Mouse (Mus musculus) mouse embryonic stem cell (cell line): ENCODE results near the gene Slc38a10.

Experiments used
- in situ Hi-C, 2 experiments: fragments of 300-500 bp; cut with MboI; formaldehyde crosslinking; loops; 1 replicate in 1 of 2; 3 replicates in 1 of 2; pipeline ENCODE4 v1.14.3; 2019 to 2020; ENCODE audit warnings: low sequenced_read_pairs in 2 of 2, low pct_unique_long_range_greater_than_20kb in 1 of 2, mixed read lengths in 1 of 2; ENCODE audit not compliant: unreplicated experiment in 1 of 2

The Slc38a10 gene

GRCm38 (mm10) chr11:120182396-120183030, 31.4 kb upstream of the Slc38a10 start:
- in situ Hi-C loops, result no loop called here

DNA sequence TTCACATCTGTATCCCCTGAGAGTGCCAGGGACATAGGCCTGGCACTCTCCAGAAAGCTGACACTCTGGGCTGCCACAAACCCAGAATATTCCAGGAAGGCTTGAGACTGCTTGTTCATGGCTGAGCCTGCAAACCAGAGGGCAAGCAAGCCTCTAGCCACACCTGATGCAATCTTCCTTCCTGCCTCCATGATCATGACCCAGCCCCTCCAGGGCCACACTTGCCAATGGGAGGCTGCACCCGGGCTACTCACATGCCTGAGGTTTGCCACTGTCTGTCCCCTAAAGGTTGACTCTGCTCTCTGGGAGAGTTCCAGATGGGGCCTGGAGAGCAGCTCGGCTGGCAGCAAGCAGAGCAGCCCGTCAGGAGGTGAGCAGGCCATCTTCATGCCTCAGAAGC, 30.2 kb upstream of the Slc38a10 start:
- in situ Hi-C loops, result no loop called here

DNA sequence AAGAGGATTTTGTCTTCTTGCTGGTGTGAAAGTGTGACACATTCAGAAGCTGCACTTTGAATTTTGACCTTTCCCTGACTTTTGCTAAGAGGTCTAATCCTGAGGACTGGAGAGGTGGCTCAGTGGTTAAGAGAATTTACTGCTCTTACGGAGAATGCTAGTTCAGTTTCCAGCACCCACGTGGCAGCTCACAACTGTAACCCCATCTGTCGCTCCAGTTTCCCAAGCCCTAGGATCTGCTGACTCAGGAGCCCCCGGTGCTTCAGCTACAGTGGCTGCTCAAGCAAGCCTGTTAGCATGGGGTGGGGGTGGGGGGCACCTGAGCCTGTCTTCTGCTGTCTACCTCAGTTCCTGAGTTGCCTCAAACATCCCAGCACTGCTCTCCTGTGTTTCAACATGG, 28.2 kb upstream of the Slc38a10 start:
- in situ Hi-C loops, result no loop called here

DNA sequence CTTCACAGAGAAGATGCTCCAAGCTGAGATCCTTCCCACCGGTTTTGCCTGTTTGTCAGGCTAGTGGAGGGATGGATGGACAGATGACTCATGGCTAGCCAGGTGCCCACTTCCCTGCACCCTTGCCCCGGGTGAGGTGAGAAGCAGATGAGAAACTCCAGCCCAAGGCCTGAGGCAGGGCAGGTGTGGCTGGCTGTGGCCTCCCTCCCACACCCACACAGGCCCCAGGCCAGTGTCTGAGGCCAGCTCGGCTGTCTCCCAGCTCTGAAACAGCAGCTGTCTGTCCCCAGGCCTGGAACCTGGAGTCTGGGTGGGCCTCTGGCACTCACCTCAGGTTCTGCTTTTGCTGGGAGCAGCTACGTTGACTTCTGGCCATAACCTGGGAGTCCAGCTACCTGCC, 24.8 kb upstream of the Slc38a10 start:
- in situ Hi-C loops, result no loop called here

GRCm38 (mm10) chr11:120173213-120173612, 22.1 kb upstream of the Slc38a10 start:
- in situ Hi-C loops, result no loop called here

GRCm38 (mm10) chr11:120171168-120171567, 20.0 kb upstream of the Slc38a10 start:
- in situ Hi-C loops, result no loop called here

DNA sequence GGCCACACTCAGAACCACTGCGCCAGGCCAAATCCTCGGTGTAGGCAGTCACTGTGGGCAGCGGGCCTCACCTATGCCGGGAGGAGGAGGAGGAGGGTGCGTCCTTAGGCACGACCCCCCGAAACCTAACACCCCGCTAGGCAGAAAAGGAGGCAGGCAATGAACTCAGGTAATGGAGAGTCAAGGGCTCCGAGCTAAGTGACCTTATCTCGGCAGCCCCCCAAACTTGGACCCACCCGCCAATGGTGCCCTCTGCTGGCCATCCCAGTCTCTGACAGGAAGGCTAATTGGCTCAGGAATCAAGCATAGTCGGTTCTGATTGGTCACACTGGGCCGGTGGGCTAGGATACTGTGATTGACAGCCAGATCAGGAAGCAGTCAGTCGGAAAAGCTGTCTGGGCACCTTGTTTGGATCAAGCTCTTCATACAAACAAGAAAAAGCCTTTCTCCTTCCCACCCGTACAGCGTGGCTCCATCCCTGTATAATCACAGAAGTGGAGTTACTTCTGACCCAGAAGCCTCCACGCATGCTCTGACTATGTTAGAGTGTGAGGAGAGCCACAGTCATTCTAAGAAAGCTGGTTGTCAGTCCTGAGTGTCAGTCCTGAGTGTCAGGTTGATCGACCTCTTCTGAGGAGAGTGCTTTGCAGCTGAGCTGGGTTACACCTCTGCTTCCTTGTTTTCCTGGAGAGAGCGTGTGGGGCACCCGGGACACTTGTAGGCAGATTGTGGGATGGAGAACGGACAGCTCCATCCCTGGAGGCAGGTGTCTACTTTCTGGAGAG, 18.3 kb upstream of the Slc38a10 start:
- in situ Hi-C loops, result no loop called here

DNA sequence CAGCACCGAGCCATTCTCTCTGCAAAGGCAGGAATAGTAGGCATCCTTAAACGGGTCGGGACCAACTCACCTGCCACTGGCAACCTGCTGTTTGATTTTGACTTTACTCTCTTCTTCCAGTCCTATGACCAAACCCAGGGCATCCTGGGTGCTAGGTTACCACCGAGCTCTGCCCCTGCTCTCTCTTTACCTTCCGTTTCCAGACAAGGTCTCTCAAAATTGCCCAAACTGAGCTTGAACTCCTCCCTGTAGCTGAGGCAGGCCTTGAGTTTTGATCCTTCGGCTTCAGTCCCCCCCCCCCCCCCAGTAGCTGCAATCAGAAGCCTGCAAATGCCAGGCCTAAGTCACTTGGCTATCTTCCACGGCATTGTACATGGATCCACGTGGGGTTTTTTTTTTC, 17.4 kb upstream of the Slc38a10 start:
- in situ Hi-C loops, result no loop called here

GRCm38 (mm10) chr11:120167921-120168356, 16.8 kb upstream of the Slc38a10 start:
- in situ Hi-C loops, result no loop called here

GRCm38 (mm10) chr11:120167059-120167458, 15.9 kb upstream of the Slc38a10 start:
- in situ Hi-C loops, result no loop called here

DNA sequence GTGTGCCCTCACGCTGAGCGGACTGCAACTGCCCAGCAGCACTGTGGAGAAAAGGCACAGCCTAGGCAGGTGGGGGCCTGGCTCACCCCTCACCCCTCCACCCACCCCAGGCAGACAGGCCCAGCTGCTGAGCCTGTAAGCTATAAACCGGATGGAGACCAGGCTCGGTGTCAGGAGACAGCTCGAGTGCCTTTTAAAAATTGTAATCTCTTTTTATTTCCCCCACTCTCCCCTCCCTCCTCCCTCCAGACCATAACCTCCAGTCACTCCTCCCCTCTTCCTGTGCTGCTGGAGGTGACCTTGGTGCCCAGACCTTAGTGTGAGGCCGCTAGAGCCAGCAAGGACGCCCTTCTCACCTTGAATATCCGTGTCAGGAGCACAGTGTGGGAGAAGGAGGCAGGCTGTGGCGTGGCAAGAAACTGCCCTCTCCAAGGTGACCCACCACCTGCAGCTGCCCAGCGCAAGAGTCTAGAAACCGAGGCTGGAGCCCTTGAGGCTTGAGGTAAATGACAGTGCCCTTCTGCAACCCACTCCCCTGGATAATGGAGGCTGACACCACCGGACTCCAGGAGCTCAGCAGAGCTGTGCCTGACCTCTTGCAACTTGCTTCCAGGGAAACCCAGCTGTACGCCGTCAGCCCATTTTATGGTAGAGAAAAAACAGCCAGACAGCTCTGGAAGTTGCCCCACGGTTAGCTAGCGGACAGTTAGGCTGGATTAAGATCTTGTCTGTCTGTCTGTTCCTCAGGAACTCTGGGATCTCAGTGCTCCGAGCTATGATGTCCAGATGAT, 13.5 kb upstream of the Slc38a10 start:
- in situ Hi-C loops, result no loop called here

- in situ Hi-C loops, result no loop called here
Measured at GRCm38 (mm10) chr11:120164028-120164427, 12.9 kb upstream of the Slc38a10 start.

GRCm38 (mm10) chr11:120163207-120163606, 12.1 kb upstream of the Slc38a10 start:
- in situ Hi-C loops, result no loop called here

DNA sequence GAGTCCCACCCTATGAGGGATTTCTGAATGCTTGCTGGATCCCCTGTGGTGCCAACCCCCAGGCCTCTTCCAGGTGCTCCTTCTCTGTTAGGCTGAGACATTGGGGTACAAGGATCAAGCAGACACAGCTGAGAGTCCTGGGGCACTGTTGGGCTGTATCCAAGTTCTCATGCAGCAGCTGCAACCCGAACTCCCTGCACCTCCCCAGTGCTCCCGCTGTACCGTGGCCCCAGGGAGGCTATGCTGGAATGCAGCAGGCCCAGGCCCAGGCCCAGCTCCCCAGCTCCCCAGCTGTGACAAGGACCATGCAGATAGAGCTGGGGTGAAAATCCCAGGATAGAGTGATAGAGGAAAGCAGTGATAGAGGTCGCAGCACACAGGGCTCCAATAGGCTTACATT, 10.1 kb upstream of the Slc38a10 start:
- in situ Hi-C loops, result no loop called here

- in situ Hi-C loops, result no loop called here
Measured at GRCm38 (mm10) chr11:120160478-120160877, 9.3 kb upstream of the Slc38a10 start.

GRCm38 (mm10) chr11:120159653-120160052, 8.5 kb upstream of the Slc38a10 start:
- in situ Hi-C loops, result no loop called here

DNA sequence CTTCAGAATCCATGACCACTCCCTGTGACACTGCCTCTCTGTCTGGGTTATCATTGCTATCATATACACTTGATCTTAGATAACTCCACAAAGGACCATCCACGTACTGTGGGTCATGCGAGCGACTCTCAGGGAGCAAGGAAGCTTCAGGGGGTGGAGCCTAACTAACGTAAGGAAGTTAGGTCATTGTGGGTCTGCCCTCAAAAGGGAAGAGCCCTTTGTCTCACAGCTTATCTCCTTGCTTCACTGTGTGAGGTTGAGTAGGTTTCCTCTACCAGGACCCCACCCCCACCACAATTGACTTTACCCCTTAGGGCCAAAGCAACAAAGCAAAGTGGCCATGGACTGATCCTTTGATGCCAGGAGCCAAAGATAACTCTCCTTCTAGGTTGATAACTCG, 7.7 kb upstream of the Slc38a10 start:
- in situ Hi-C loops, result no loop called here

GRCm38 (mm10) chr11:120150440-120151112, 570 bp downstream of the Slc38a10 start:
- in situ Hi-C loops, result no loop called here
